Mouse (Mus musculus) heart, embryonic 13.5 days (tissue): ENCODE measurements around the gene Ptprs. TPM values are rescaled to one million over a fixed set of nuclear protein-coding genes. Genes with fewer than 3 reads are reported as not detected.

Source experiments
- ATAC-seq: fragments of 200-750 bp; cut with Nextera tagmentation; 2 replicates; pipeline ENCODE4 v1.8.0; 2017; ENCODE audit warnings: moderate TSS enrichment; ENCODE audit not compliant: insufficient number of reproducible peaks, low FRiP score, low TSS enrichment; ENCODE audit errors: extremely low read depth
- H3K27ac ChIP-seq: fragments of 300-500 bp; sonication (generic); replicated peaks from 2 replicates; pipeline ENCODE4 v1.5.1; 2015; ENCODE audit warnings: moderate library complexity, mild to moderate bottlenecking, inconsistent platforms
- H3K27me3 ChIP-seq: fragments of 300-500 bp; sonication (generic); replicated peaks from 2 replicates; pipeline ENCODE4 v1.6.1; 2015; ENCODE audit warnings: mild to moderate bottlenecking, inconsistent platforms
- H3K36me3 ChIP-seq: fragments of 300-500 bp; sonication (generic); 2 replicates; pipeline ENCODE4 v1.6.1; 2015; ENCODE audit warnings: mild to moderate bottlenecking, inconsistent platforms
- H3K4me1 ChIP-seq: fragments of 300-500 bp; sonication (generic); 2 replicates; pipeline ENCODE4 v1.6.1; 2015; ENCODE audit warnings: inconsistent platforms
- H3K4me2 ChIP-seq: fragments of 300-500 bp; sonication (generic); 2 replicates; pipeline ENCODE4 v1.6.1; 2015; ENCODE audit warnings: inconsistent platforms, mild to moderate bottlenecking, moderate library complexity
- H3K4me3 ChIP-seq: fragments of 300-500 bp; sonication (generic); 2 replicates; pipeline ENCODE4 v1.5.1; 2015; ENCODE audit warnings: moderate library complexity, mild to moderate bottlenecking, inconsistent platforms
- H3K9ac ChIP-seq: fragments of 300-500 bp; sonication (generic); 2 replicates; pipeline ENCODE4 v1.6.1; 2015; ENCODE audit warnings: inconsistent platforms, mild to moderate bottlenecking, moderate library complexity
- H3K9me3 ChIP-seq: fragments of 300-500 bp; sonication (generic); 2 replicates; pipeline ENCODE4 v1.6.1; 2016; ENCODE audit warnings: inconsistent platforms
- WGBS: fragments of 180-500 bp; shearing (Covaris S2); methylation state at CpG from one replicate; pipeline ENCODE4 v1.1.7; 2015; ENCODE audit warnings: mixed read lengths; 5-methylcytosine and 5-hydroxymethylcytosine counted together
- polyA plus RNA-seq: library from polyadenylated mRNA; unstranded; fragments of >200 nt; fragmentation: Nextera tagmentation; extraction: Ambion mirVana; gene quantifications from 2 replicates; pipeline ENCODE4 v1.2.1, GENCODE M21; 2015

The Ptprs gene
- polyA plus RNA-seq, 1 experiment from 2014 or later = 50.1 TPM

GRCm38 (mm10) chr17:56490438-56491152 is 14.3 kb upstream of the Ptprs start:
- Histone ChIP-seq H3K9ac (no peak overlapping the region), H3K4me1 (no peaks in the 10 kb centered on the region), H3K9me3 (peaks cover 48% of the 10 kb centered on the region), H3K27ac (no peak overlapping the region), H3K27me3 (peaks cover 9% of the 10 kb centered on the region), H3K4me2 (no peak overlapping the region), H3K36me3 (no peaks in the 10 kb centered on the region), H3K4me3 (no peak overlapping the region)
- 85% methylated on average over 7 of the region's 7 CpGs for WGBS
- no peak for ATAC-seq

- Histone ChIP-seq H3K4me2 (no peak overlapping the region), H3K27ac (no peak overlapping the region), H3K36me3 (no peaks in the 10 kb centered on the region), H3K27me3 (peaks cover 14% of the 10 kb centered on the region), H3K9ac (no peak overlapping the region), H3K4me1 (no peaks in the 10 kb centered on the region), H3K9me3 (peaks cover 23% of the 10 kb centered on the region), H3K4me3 (no peak overlapping the region)
- WGBS = 17% methylated on average over 12 of the region's 12 CpGs
- no peak for ATAC-seq
Observed at GRCm38 (mm10) chr17:56488028-56488427, 11.7 kb upstream of the Ptprs start.

- Histone ChIP-seq H3K36me3 (no peaks in the 10 kb centered on the region), H3K9ac (no peak overlapping the region), H3K4me1 (no peaks in the 10 kb centered on the region), H3K4me3 (no peak overlapping the region), H3K27ac (no peak overlapping the region), H3K4me2 (no peak overlapping the region), H3K9me3 (peaks cover 18% of the 10 kb centered on the region), H3K27me3 (peaks cover 17% of the 10 kb centered on the region)
- peak; percentile 47; the same call in 1 of the 2 replicates for ATAC-seq
- WGBS = 12% methylated on average over 12 of the region's 16 CpGs
Observed at GRCm38 (mm10) chr17:56487441-56487888, 11.2 kb upstream of the Ptprs start.

GRCm38 (mm10) chr17:56485926-56486325 is 9.6 kb upstream of the Ptprs start:
- Histone ChIP-seq H3K27me3 (peaks cover 24% of the 10 kb centered on the region), H3K36me3 (no peaks in the 10 kb centered on the region), H3K9me3 (peaks cover 6% of the 10 kb centered on the region), H3K4me1 (no peaks in the 10 kb centered on the region), H3K9ac (no peak overlapping the region), H3K27ac (no peak overlapping the region), H3K4me2 (no peak overlapping the region), H3K4me3 (no peak overlapping the region)
- ATAC-seq = no peak
- 82% methylated on average over 9 of the region's 9 CpGs for WGBS

- H3K9ac ChIP-seq = no peak overlapping the region
- no peak overlapping the region for H3K4me2 ChIP-seq
- H3K27ac ChIP-seq = no peak overlapping the region
- H3K9me3 ChIP-seq = no peaks in the 10 kb centered on the region
- WGBS = 63% methylated on average over 8 of the region's 9 CpGs
- no peak overlapping the region for H3K4me3 ChIP-seq
- no peaks in the 10 kb centered on the region for H3K4me1 ChIP-seq
- no peak for ATAC-seq
- no peaks in the 10 kb centered on the region for H3K36me3 ChIP-seq
- peaks cover 24% of the 10 kb centered on the region for H3K27me3 ChIP-seq
Observed at GRCm38 (mm10) chr17:56485118-56485517, 8.8 kb upstream of the Ptprs start.

GRCm38 (mm10) chr17:56482671-56483070 is 6.4 kb upstream of the Ptprs start:
- ATAC-seq = no peak
- Histone ChIP-seq H3K4me2 (no peak overlapping the region), H3K27ac (no peak overlapping the region), H3K36me3 (no peaks in the 10 kb centered on the region), H3K4me3 (no peak overlapping the region), H3K9ac (no peak overlapping the region), H3K9me3 (no peaks in the 10 kb centered on the region), H3K27me3 (peaks cover 24% of the 10 kb centered on the region), H3K4me1 (peaks cover 3% of the 10 kb centered on the region; the same call in 1 of the 2 replicates)
- 45% methylated on average over 1 of the region's 1 CpGs for WGBS

GRCm38 (mm10) chr17:56479358-56479757 is 3.1 kb upstream of the Ptprs start:
- Histone ChIP-seq H3K9ac (no peak overlapping the region), H3K27me3 (peaks cover 46% of the 10 kb centered on the region), H3K27ac (no peak overlapping the region), H3K4me2 (no peak overlapping the region), H3K36me3 (no peaks in the 10 kb centered on the region), H3K4me3 (no peak overlapping the region), H3K9me3 (peaks cover 6% of the 10 kb centered on the region; the same call in 1 of the 2 replicates), H3K4me1 (peaks cover 18% of the 10 kb centered on the region)
- ATAC-seq = no peak
- 19% methylated on average over 6 of the region's 6 CpGs for WGBS

- H3K4me1 ChIP-seq = peaks cover 30% of the 10 kb centered on the region
- H3K4me3 ChIP-seq = no peak overlapping the region
- 62% methylated on average over 11 of the region's 11 CpGs for WGBS
- H3K36me3 ChIP-seq = no peaks in the 10 kb centered on the region
- no peak overlapping the region for H3K4me2 ChIP-seq
- ATAC-seq = no peak; the same call in 1 of the 2 replicates
- peaks cover 54% of the 10 kb centered on the region for H3K27me3 ChIP-seq
- no peak overlapping the region for H3K9ac ChIP-seq
- peaks cover 6% of the 10 kb centered on the region; the same call in 1 of the 2 replicates for H3K9me3 ChIP-seq
- no peak overlapping the region for H3K27ac ChIP-seq
Observed at GRCm38 (mm10) chr17:56478191-56478611, 1.9 kb upstream of the Ptprs start.

- ATAC-seq = no peak
- H3K27me3 ChIP-seq = peaks cover 57% of the 10 kb centered on the region
Observed at GRCm38 (mm10) chr17:56477191-56477818, 1.0 kb upstream of the Ptprs start.

GRCm38 (mm10) chr17:56475584-56476401 is 490 bp downstream of the Ptprs start:
- Histone ChIP-seq H3K4me3 (peak overlapping the region; percentile 64), H3K4me1 (peaks cover 51% of the 10 kb centered on the region), H3K4me2 (peak overlapping the region; percentile 96), H3K9ac (peak overlapping the region; percentile 88), H3K9me3 (peaks cover 6% of the 10 kb centered on the region; the same call in 1 of the 2 replicates), H3K27ac (peak overlapping the region; percentile 51), H3K27me3 (peaks cover 65% of the 10 kb centered on the region), H3K36me3 (no peaks in the 10 kb centered on the region)
- WGBS = under 1% methylated on average over 63 of the region's 66 CpGs
- ATAC-seq = peak; percentile 5; the same call in 1 of the 2 replicates

More at GRCm38 (mm10) chr17:56477191-56477818, 1.0 kb upstream of the Ptprs start:
- no peak overlapping the region for H3K4me2 ChIP-seq
- H3K36me3 ChIP-seq = no peaks in the 10 kb centered on the region
- H3K9ac ChIP-seq = no peak overlapping the region
- peaks cover 6% of the 10 kb centered on the region; the same call in 1 of the 2 replicates for H3K9me3 ChIP-seq
- H3K27ac ChIP-seq = no peak overlapping the region
- H3K4me3 ChIP-seq = no peak overlapping the region
- 81% methylated on average over 19 of the region's 19 CpGs for WGBS
- peaks cover 39% of the 10 kb centered on the region for H3K4me1 ChIP-seq
